ENCODE assay signal across 20 mouse cellular contexts in genomic region chr19:13798102-13798501, GRCm38 (mm10). TPM values are rescaled to one million over a fixed set of nuclear protein-coding genes. Genes with fewer than 3 reads are reported as not detected.
DNase-seq lines count a peak whose midpoint lies in the region; TF ChIP-seq lines count a peak whose summit lies in the region.
"Had no signal": no experiment of that assay in that cellular context is flagged by ENCODE, and none has a peak within 500 bp of the region (broad histone marks: within the 10 kb centered on the region; RNA-seq: fewer than 3 reads in every experiment).

Olfr1497 (minus strand) TSS chr19:13798202.

- peak within 1 kb of the TSS; percentile 10; the same call in 1 of the 2 replicates for H3K4me3 ChIP-seq in testis, adult 2 months (ENCODE audit: control insufficient read depth, low read depth, low read length)

- no peak within 1 kb of the TSS for H3K27ac ChIP-seq in testis, adult 2 months (ENCODE audit: control insufficient read depth, insufficient read depth, low read depth, low read length)

- H3K27me3 ChIP-seq in testis, adult 2 months (ENCODE audit: control insufficient read depth, insufficient read depth, low read length) = no peaks in the 10 kb centered on the region
- H3K27me3 ChIP-seq: CH12.LX, Patski had no signal

- DNase-seq in testis, postnatal 14 days (ENCODE audit: low spot score) = no peak
- DNase-seq: adrenal gland, adult 2 months; adrenal gland, adult 8-10 months; adrenal gland, postnatal 10 days; adrenal gland, postnatal 14 days; adrenal gland, postnatal 25 days; adrenal gland, postnatal 36 days; B cell, adult 2 months; cerebellum, adult 11 months; cerebellum, adult 11-12 months; cerebellum, adult 18-20 months; cerebellum, adult 2 months had no signal

- TF ChIP-seq CTCF in testis, adult 2 months (IDR thresholded peaks at IDR 0.05; ENCODE audit: control insufficient read depth, insufficient read depth, insufficient replicate concordance, low read depth, low read length) = no peak

- H3K4me1 ChIP-seq in testis, adult 2 months (ENCODE audit: control insufficient read depth, insufficient read depth, low read length) = no peaks in the 10 kb centered on the region

- H3K36me3 ChIP-seq in testis, adult 2 months (ENCODE audit: control insufficient read depth, insufficient read depth, low read length) = no peaks in the 10 kb centered on the region
- H3K36me3 ChIP-seq: G1E had no signal

- no peak for TF ChIP-seq POLR2A in testis, adult 2 months (IDR thresholded peaks at IDR 0.05; ENCODE audit: control insufficient read depth, low read depth, low read length)

RNA-seq across cellular contexts. Expression of gene Olfr1497, which starts in this region (rescaled TPM):
- 0.14 and 0.19 TPM in 2 replicates for polyA plus RNA-seq in testis, adult 2 months (2012; rRNA removed)
- polyA plus RNA-seq: activated CD4-positive, CD25-positive, alpha-beta regulatory T cell, adult 4 months; adrenal gland, adult 2 months; brain, embryonic 14.5 days; C2C12; CD4-positive, CD25-positive, alpha-beta regulatory T cell, adult 4 months; cerebellum, adult 2 months; G1E; Patski had no signal
